Mouse (Mus musculus) R1 (cell line): Measurements from ENCODE around the gene Gm45902.

Experiments
- DNase-seq: peaks from one replicate; pipeline ENCODE4 v3.0.0-alpha.2; 2018; ENCODE audit warnings: low read depth, low spot score

Gene Gm45902

GRCm38 (mm10) chr2:3512552-3513454 is at the start of gene Gm45902, which contains the start of the genes Hspa14 and Cdnf:
Gm45902 (minus strand) TSS chr2:3512790.
Hspa14 (minus strand) TSS chr2:3512814.
Cdnf (plus strand) TSS chr2:3513030.
- peak; percentile 99 for DNase-seq

GRCm38 (mm10) chr2:3546588-3546987 is 34.0 kb upstream of the Gm45902 start:
- DNase-seq = peak; percentile 63

DNA sequence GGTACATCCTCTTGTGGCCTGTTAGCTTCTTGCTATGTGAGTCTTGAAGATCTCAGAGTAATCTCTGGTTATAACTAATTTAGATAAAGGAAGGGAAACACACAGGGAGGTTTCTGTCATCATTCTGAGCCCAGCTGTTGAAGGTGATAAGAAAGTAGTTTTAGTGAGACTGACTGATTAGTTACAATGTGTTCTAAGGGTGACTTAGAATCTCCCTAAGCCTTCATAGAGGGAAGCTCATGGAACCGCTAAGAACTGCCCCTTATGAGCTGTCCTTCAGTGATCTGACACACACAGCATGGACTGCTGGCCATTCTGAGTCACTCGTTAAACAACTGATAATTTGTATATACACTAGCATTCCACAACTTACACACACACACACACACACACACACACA is 33.5 kb upstream of the Gm45902 start:
- DNase-seq = no peak

- DNase-seq = no peak
Measured at GRCm38 (mm10) chr2:3541307-3542079, 28.9 kb upstream of the Gm45902 start.

- DNase-seq = no peak
Measured at GRCm38 (mm10) chr2:3526288-3526687, 13.7 kb upstream of the Gm45902 start.

- DNase-seq = no peak
Measured at GRCm38 (mm10) chr2:3522558-3522957, 10.0 kb upstream of the Gm45902 start.

- peak; percentile 53 for DNase-seq
Measured at GRCm38 (mm10) chr2:3512076-3512475, 514 bp downstream of the Gm45902 start.

DNA sequence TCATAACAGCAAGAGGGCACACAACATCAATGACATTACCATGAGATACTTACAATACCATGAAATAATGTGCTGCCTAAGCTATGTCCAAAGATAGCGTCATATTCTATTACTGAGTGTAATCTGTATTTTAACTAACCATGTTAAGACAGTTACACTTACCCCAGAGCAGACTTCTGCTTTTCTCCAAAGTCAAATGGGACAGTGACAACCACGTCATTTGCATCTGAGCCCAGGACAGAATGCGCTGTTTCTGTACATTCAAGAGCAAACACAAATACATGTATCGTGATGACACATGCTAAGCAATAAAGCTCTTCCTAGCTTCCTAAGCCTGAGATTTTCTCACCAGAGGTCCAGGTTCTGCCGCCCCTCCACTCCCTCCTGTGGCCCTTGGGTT is 11.7 kb downstream of the Gm45902 start:
- no peak for DNase-seq

DNA sequence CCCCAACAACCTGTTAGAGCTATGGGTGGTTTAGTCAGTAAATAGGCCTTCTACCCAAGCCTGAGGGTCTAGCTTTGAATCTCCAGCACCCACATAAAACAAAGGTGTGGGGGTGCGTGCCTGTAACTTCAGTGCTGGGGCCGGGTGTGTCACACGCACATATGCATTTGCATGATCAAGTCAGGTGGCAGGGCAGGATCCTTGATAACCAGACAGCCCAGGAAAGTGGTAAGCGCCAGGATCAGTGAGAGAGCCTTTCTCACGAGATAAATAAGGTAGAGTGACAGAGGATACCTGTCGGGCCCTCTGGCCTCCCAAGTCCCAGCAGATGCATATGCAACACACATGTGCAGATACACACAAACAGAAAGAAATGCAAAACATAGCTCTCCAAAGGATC is 13.0 kb downstream of the Gm45902 start:
- DNase-seq = no peak

- no peak for DNase-seq
Measured at GRCm38 (mm10) chr2:3493833-3494409, 18.7 kb downstream of the Gm45902 start.

DNA sequence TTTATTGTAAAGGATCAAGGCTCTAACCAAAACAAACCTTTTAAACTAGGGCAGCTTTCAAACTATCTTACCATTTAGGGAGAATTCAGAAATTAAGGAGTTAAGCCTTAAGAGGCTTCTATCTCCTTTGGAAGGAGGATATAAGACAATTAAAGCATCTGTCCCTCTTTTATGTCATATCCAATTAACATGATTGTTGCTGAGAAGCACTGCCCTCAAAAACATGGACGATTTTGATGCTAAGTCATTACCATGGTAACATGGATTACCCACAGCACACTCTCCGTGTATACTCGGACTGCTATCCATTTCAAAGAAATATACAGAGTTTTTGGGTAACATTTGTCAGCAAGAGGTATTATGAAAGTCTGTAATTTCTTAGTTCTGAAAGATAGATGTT is 22.8 kb downstream of the Gm45902 start:
- DNase-seq = no peak

- DNase-seq = no peak
Measured at GRCm38 (mm10) chr2:3480239-3480638, 32.4 kb downstream of the Gm45902 start.

GRCm38 (mm10) chr2:3475746-3476251 is 36.8 kb downstream of the Gm45902 start:
- DNase-seq = no peak

- peak; percentile 93 for DNase-seq
Measured at GRCm38 (mm10) chr2:3474861-3475283, 37.7 kb downstream of the Gm45902 start, which contains the start of gene Suv39h2. Suv39h2 (minus strand) TSS chr2:3475031.

- peak; percentile 87 for DNase-seq
Measured at GRCm38 (mm10) chr2:3474361-3474805, 38.2 kb downstream of the Gm45902 start.

GRCm38 (mm10) chr2:3473891-3474290 is 38.7 kb downstream of the Gm45902 start:
- no peak for DNase-seq

- DNase-seq = peak; percentile 31
Measured at GRCm38 (mm10) chr2:3456590-3456989, 56.0 kb downstream of the Gm45902 start.
